Mouse (Mus musculus): ENCODE measurements around the gene Gclm. TPM values are rescaled to one million over a fixed set of nuclear protein-coding genes. Genes with fewer than 3 reads are reported as not detected.
"Not testable (repeated sequence)": the region's sequence is repeated elsewhere in the genome, so short reads cannot be mapped to it uniquely, and the experiment has no call there.

Gene Gclm
- total RNA-seq, 2 experiments from 2014 or later = 54.2 to 59.2 TPM

DNA sequence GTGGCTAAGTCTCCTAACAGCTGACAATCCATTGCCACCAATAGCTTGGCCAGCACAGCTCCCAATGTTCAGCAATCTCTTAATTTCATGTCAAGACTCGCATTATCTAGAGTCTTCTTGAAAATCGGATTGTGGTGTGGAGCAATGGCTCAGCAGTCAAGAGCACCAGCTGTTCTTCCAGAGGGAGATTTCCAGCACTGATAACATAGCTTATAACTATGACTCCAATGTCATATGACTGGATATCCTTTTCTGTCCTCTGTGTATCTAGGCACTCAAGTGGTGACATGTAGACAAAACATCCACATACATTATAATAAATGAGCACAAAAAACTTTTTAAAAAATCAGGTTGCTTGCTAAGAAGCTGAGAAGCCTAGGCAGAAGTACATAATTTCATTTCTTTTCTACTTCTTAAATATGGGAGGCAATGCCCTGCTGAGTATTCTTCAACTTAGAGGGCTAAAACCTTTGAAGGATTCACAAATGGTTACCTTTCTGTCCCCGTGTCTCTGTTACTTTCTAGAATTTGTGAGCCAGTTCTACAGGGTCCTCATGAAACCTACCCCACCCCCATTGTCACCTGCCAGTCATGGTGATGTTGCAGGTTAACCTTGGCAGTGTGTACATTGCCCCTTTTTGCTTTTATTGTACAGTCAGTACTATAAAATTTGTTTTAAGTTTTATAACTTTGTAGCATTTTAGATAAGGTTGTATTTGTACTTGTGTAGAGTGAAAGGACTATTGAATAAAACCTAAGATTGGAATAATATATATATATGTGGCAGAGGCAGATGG is 23.9 kb upstream of the Gclm start:
- no peak for DNase-seq (ENCODE audit: extremely low spot score in 1 of 2, low spot score in 2 of 2)
- intact Hi-C loops (cut with DNase I) = no loop called here

DNA sequence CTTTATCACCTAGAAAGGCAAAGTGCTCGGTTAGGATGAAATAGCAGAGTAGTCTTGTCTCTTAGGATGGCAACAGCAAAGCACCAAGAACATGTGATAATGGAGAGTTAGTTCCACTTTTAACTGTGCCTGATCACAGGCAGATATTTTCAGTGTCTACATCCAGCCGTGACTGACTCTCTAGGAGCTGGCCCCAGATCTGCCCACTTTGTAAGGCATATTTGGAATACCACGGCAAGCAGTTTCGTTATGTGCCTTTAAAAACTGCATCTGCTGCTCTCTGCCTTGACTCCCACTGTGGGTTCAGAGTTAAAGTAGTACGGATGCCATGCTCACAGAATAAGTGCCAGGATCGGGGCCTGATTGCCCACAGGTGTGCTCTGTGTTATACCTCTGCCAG is 18.4 kb upstream of the Gclm start:
- intact Hi-C loops (cut with DNase I); DNase-seq (ENCODE audit: extremely low spot score in 1 of 2, low spot score in 2 of 2): not testable (repeated sequence)

DNA sequence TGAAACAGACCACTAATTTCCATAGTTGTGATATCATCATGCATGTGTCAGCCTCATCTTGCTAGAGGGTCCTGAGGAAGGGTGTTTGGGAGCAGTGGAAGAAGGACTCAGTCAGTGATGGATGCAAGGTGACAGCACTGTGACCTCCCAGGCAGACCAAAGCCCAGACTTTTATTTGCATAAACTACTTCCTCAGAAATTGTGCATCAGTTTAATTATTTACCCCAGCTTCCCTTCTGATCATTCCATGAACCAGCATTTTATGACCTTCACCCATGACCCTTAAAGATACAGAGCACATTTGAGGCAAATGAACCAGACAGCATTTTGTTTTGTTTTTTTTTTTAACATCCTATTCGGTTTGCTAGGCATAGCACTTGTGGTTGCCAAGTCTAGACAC is 9.6 kb upstream of the Gclm start:
- intact Hi-C loops (cut with DNase I) = no loop called here
- no peak for DNase-seq (ENCODE audit: extremely low spot score in 1 of 2, low spot score in 2 of 2)

DNA sequence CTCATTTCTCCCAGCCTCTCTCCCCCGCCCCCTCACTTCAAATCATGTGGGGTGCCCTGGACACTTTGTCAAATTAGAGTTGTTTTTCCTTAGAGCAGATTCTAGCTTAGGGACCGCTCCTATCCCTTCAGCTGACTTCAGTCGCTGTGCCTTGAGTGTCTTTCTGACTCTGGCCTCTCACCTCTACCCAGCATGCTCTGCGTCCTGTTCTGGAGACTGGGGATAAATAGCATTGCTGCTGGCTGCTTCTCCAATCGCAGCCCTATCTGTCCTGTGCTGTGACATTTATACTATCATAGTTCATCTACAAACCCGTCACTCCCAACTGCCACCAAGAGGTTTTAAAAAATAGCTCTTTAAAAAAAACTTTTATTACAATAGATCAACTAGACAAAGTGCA is 2.5 kb upstream of the Gclm start:
- intact Hi-C loops (cut with DNase I) = loop anchor here (10.0 kb wide), 2 partner anchors 278 to 358 kb away; no protein-coding TSS in a partner anchor

DNA sequence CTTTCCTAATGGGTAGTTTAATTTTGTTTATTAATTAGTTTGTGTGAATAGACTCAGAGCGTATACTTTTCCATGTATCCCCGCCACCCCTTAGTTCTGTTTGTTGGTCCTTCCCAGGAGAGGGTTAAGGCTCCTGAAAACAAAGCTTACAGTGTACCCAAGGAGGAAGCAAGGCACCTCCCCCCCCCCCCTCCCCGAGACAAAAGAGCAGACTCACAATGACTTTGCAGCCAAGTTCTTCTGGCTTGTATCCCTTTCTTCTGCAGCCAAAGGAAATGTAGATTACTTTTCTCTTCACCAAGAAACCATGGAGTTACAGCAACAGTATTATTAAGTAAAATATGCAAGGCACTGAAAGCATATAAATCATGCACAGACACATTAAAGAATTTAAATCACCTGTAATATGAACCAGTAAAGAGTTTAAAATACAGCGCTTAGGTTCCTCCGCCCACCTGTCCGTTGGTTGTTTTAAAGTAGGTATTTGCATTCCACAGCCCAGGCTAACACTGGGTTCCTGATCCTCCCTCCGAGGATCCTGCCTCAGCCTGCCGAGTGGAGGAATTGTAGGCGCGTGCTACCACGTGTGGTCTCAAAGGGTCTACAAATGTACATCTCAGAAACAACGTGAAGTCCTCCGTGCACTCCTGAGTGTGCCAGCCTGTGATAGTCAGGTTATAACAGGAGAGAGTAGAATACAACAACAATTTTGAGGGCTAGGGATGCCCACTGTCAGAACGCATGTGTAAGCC is 1.8 kb upstream of the Gclm start:
- intact Hi-C loops (cut with DNase I) = loop anchor here (10.0 kb wide), 2 partner anchors 279 to 359 kb away; no protein-coding TSS in a partner anchor

More for the DNA sequence above, 2.5 kb upstream of the Gclm start:
- no peak for DNase-seq (ENCODE audit: extremely low spot score in 1 of 2, low spot score in 2 of 2)

DNA sequence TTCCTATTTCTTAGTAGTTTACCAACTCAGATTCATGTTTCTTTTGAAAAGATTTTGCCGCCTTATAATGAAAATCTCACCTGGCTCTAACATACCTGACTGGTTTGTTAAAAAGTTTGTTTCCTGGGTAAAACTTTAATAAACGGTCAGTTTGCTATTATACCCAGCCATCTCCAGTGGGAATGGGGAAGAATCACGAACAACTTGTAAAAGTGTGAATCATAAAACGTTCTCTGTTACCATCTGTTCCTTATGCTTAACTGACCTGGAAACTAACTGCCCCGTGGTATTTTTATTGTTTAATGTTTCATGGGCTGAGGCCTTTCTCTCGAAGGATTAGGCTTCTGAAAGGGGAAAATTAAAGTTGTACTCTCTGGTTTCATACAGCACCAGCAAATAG is 598 bp upstream of the Gclm start:
- no peak for DNase-seq (ENCODE audit: extremely low spot score in 1 of 2, low spot score in 2 of 2)
- intact Hi-C loops (cut with DNase I) = loop anchor here (10.0 kb wide), 2 partner anchors 280 to 360 kb away; no protein-coding TSS in a partner anchor

More for the DNA sequence above, 1.8 kb upstream of the Gclm start:
- DNase-seq (ENCODE audit: extremely low spot score in 1 of 2, low spot score in 2 of 2) = no peak

DNA sequence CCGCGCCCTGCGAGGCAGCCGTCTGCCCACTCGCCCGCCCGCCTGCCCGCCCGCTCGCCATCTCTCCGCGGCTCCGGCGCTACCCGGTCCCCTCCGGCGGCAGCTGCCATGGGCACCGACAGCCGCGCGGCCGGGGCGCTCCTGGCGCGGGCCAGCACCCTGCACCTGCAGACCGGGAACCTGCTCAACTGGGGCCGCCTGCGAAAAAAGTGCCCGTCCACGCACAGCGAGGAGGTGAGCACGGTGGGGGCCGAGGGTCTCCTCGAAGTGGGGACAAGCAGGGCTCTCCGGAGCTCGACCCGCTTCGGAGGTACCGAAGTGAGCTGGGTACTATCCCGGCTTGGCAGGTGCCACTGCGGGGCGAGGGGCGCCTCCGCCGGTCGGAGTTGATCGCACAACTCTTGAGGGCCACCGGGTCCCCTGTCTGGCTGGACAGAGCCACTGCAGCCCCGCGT is 548 bp downstream of the Gclm start:
- intact Hi-C loops (cut with DNase I) = loop anchor here (10.0 kb wide), 2 partner anchors 281 to 361 kb away; no protein-coding TSS in a partner anchor
- DNase-seq (ENCODE audit: extremely low spot score in 1 of 2, low spot score in 2 of 2) = peak; percentile 40 to 80

DNA sequence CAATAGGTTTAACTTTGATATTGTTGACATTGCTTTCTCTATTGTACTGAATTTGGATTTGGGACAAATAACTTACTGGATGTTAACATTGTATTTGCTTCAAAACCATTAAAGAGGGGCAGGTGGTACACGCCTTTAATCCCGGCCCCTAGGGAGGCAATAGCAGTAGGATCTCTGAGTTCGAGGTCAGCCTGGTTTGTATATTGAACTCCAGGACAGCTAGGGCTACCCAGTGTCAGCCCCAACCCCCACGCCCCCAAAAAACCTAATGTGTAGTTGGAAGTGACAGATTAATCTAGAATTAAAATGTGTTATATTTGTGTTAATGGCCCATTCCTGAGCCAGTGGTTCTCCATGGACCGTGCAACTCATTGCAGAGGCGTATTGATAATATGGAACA is 1.0 kb downstream of the Gclm start:
- intact Hi-C loops (cut with DNase I) = loop anchor here (10.0 kb wide), 2 partner anchors 282 to 362 kb away; no protein-coding TSS in a partner anchor

DNA sequence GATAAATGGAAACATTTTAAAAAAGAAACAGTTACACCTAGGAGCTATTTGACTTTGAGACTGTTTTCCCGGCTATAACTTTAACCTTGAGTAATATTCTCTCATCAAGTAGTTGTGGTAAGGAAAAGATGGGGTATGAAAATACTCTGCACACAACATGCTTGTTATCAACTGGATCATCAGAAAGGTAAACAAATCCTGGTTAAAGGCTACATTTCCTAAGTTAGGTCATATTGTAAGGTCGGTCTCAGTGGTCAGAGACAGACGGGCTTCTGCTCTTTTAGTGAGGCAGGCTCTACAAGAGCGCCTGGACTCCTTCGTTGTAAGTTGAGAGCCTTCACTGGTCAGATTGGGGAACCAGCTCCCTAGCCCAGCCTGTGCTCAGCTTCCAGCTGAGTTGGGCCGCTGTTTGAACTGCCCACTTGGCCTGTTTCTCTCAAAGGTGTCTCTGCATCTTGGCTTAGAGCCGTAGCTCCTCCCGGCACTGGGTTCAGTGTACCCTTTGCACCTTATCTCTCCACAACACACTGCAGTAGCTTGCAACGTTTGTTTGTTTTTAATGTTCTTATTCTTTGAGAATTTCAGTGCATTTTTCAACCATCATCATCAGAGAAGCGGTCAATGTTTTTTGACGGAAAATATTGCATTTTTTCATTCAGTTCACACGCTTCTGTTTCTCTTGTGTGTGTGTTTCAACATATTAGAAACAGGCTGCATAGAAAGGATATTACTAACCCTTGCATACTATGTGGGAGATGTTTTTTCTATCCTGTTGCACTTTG is 1.8 kb downstream of the Gclm start:
- intact Hi-C loops (cut with DNase I) = loop anchor here (10.0 kb wide), 2 partner anchors 282 to 362 kb away; no protein-coding TSS in a partner anchor
- no peak for DNase-seq (ENCODE audit: extremely low spot score in 1 of 2, low spot score in 2 of 2)

More for the DNA sequence above, 1.0 kb downstream of the Gclm start:
- no peak for DNase-seq (ENCODE audit: extremely low spot score in 1 of 2, low spot score in 2 of 2)

DNA sequence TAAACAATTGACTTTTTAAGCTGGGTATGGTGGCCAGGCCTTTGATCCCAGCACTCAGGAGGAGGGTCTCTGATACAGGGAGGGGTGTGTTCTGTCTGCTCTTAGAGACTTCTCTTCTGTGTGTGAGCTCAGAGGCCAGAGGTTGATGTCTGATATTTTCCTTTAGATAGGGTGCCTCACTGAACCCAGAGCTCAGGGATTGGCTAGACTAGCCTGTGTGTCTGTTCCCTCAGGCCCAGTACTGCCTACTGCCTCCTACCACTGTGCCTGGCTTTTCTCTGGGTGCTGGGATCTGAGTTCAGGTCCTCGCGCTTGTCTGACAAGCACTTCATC is 2.4 kb downstream of the Gclm start:
- no peak for DNase-seq (ENCODE audit: extremely low spot score in 1 of 2, low spot score in 2 of 2)
- intact Hi-C loops (cut with DNase I) = loop anchor here (10.0 kb wide), 2 partner anchors 283 to 363 kb away; no protein-coding TSS in a partner anchor

DNA sequence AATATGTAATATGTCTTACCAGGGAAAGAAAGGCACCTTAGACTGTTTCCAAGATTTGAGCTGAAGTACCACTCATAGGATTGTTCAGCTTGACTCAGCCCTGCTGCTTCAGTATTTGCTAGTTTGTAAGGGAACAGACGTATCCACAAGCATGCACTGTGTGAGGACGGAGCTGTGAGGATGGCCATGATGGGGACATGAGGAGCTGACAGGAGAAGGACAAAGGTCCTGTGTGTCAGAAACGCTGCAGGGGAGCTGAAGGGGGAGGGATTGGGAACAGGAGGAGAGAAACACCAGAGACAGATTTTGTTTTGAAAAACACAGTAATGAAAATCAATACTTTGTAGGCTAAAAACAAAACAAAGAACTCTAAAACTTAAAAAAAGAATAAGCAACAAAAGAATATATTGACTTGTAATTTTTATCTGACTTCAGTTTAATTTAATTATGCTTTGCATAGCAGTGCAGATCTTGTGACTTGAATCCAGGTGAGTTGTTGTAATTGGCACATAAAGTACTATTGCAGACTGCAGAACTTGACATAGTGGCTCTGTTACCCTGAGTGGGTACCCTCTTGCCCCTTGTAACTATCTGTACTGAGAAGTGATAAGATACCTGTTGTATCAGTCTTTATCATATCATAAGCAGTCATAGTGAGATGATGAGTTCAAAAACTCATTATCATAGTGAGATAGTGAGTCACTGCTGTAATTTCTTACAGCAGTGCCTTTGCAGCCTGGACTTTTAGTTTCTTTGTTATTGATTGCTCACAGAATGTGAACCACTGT is 7.3 kb downstream of the Gclm start:
- no peak for DNase-seq (ENCODE audit: extremely low spot score in 1 of 2, low spot score in 2 of 2)
- intact Hi-C loops (cut with DNase I) = no loop called here

DNA sequence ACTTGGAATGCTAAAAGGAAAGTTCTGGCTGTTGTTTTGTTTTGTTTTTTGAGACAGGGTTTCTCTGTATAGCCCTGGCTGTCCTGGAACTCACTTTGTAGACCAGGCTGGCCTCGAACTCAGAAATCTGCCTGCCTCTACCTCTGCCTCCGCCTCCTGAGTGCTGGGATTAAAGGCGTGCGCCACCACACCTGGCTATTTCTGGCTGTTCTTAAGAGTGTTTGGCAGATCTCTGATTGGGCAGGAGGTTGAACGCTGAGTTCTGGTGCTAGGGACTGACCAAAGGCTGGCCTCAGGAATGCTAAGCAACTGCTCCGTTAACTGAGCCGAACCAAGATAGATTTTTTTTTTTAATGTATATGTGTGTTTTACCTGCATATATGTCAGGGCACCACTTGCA is 8.7 kb downstream of the Gclm start:
- intact Hi-C loops (cut with DNase I); DNase-seq (ENCODE audit: extremely low spot score in 1 of 2, low spot score in 2 of 2): not testable (repeated sequence)

DNA sequence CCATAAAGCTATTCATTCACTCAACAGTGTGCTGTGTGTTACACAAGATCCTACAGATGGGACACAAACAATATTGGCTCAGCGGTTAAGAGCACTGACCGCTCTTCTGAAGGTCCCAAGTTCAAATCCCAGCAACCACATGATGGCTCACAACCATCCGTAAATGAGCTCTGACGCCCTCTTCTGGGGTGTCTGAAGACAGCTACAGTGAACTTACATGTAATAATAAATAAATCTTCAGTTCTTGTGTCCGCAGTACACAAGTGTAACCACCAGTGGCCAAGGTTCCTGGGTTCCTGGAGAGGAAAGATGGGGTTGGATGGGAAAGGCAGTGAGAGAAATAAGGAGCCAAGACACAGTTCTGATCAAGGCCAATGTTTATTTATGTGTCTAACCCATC is 24.6 kb downstream of the Gclm start:
- DNase-seq (ENCODE audit: extremely low spot score in 1 of 2, low spot score in 2 of 2) = no peak
- intact Hi-C loops (cut with DNase I) = loop anchor here (10.0 kb wide), 1 partner anchor 385 kb away; no protein-coding TSS in a partner anchor

DNA sequence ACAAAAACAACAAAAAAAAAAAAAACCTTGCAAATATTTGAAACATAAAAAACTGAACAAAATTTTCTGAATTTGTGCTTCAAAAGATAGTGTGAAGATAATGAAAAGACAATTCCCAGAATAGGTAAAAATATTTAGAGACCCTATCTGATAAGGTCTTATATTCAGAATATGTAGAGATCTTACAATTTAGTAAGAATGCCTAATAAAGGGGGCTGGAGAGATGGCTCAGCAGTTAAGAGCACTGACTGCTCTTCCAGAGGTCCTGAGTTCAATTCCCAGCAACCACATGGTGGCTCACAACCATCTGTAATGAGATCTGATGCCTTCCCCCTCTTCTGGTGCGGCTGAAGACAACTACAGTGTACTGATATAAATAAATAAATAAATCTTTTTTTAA is 27.2 kb downstream of the Gclm start:
- not testable (repeated sequence) for DNase-seq (ENCODE audit: extremely low spot score in 1 of 2, low spot score in 2 of 2)
- intact Hi-C loops (cut with DNase I) = loop anchor here (10.0 kb wide), 1 partner anchor 388 kb away; no protein-coding TSS in a partner anchor

DNA sequence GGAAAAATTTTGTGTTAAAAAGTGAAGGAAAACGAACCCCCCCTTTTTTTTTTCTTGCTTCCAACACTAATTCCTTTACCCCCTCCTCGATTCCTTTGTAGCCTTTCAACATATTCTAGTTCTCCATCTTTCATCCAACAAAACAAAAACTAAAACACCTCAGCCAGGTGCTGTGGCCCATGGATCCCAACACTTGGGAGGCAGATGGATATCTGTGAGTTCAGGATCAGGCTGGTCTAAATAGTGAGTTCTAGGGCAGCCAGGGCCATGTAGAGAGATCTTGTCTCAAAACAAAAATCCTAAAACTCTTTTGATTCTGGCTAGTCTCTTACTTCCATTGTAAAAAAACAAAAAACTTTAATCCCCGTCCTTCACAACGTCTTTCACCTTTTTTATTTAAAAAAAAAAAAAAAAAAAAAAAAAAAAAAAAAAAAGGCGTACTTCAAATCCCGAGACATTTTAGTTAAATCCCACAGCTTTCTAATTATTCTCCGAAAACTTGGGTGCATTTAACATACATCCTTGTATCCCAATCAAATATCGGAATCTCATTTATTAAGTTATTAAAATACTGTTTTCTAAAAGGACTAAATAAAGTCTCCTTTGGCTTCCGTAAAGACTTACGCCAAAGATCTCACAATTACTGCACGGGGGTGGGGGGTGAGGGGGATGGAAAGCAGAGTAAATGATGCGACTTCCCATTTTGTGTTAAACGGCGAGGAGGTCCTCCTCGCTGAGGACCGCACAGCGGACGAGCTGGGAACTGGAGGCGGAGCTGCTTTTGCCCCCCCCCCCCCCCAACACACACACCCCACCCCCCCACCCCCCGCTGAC is 28.3 kb downstream of the Gclm start:
- DNase-seq (ENCODE audit: extremely low spot score in 1 of 2, low spot score in 2 of 2) = no peak
- intact Hi-C loops (cut with DNase I) = loop anchor here (10.0 kb wide), 1 partner anchor 389 kb away; no protein-coding TSS in a partner anchor

DNA sequence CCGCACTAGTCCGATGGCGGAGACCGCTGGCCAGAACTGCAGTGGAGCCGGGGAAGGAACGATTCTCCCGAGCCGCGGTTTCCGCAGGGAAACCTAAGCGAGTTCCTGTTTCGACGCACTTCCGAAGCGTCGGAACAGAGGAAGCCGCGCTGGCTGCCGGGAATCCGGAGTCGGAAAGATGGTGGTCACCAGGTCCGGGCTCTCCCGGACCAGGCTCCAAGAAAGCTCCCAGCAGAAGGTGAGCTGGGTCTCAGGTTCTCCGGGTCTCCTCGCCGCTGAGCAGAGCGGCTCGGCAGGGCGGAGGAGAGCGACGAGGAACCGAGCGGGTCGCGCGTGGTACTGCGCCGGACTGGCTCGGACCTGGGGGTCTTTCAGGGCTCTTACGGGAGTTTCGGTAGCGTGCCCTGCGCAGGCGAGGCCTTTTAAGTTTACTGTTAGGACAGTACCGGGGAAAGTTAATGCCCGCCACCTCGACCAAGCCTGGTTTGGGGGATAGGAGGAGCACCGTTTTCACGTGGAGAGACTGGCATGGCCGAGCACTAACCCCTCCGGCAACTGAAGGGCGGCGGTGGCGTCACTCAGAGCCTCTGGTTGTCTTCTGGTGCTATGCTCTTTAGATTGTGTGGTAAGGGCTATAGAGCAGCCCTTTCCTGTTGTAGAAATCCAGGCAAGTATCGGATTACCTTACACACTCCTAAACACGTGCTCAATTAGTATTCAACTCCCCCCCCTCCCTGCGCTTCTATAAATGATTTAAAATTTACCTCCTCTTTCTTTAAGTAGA is 29.1 kb downstream of the Gclm start, which contains the start of gene Dnttip2:
Dnttip2 (plus strand) TSS at position 148 of the 784 bp plus-strand sequence.
- intact Hi-C loops (cut with DNase I) = loop anchor here (10.0 kb wide), 1 partner anchor 390 kb away; no protein-coding TSS in a partner anchor

More for the DNA sequence above, 29.1 kb downstream of the Gclm start, which contains the start of gene Dnttip2:
- DNase-seq (ENCODE audit: extremely low spot score in 1 of 2, low spot score in 2 of 2) = peak; percentile 90 to 96
